Mouse (Mus musculus) liver, embryonic 11.5 days (tissue): ENCODE data around the gene Nudt4. TPM values are rescaled to one million over a fixed set of nuclear protein-coding genes. Genes with fewer than 3 reads are reported as not detected.
"Not testable (repeated sequence)": the region's sequence is repeated elsewhere in the genome, so short reads cannot be mapped to it uniquely, and the experiment has no call there.

Experiments
- ATAC-seq: fragments of 200-750 bp; cut with Nextera tagmentation; replicated peaks from 2 replicates; pipeline ENCODE4 v1.8.0; 2017; ENCODE audit warnings: moderate number of reproducible peaks, mild to moderate bottlenecking, moderate TSS enrichment, moderate library complexity; ENCODE audit not compliant: low FRiP score
- DNase-seq: peaks from one replicate; pipeline ENCODE4 v3.0.0-alpha.2; 2017; ENCODE audit warnings: low spot score
- H3K27ac ChIP-seq: fragments of 300-500 bp; sonication (generic); 2 replicates; pipeline ENCODE4 v1.5.1; 2014; ENCODE audit warnings: mild to moderate bottlenecking, low read depth, low read length, control low read depth
- H3K27me3 ChIP-seq: fragments of 300-500 bp; sonication (generic); replicated peaks from 2 replicates; pipeline ENCODE4 v1.6.1; 2014; ENCODE audit warnings: low read length, mixed read lengths; ENCODE audit not compliant: control insufficient read depth, insufficient read depth
- H3K36me3 ChIP-seq: fragments of 300-500 bp; sonication (generic); 2 replicates; pipeline ENCODE4 v1.6.1; 2014; ENCODE audit warnings: mild to moderate bottlenecking, low read length, moderate library complexity, mixed read lengths; ENCODE audit not compliant: control insufficient read depth, insufficient read depth
- H3K4me1 ChIP-seq: fragments of 300-500 bp; sonication (generic); replicated peaks from 2 replicates; pipeline ENCODE4 v1.6.1; 2014; ENCODE audit warnings: low read length, mixed read lengths; ENCODE audit not compliant: control insufficient read depth, insufficient read depth
- H3K4me2 ChIP-seq: fragments of 300-500 bp; sonication (generic); 2 replicates; pipeline ENCODE4 v1.6.1; 2014; ENCODE audit warnings: mild to moderate bottlenecking, control low read depth, moderate library complexity
- H3K4me3 ChIP-seq: fragments of 300-500 bp; sonication (generic); 2 replicates; pipeline ENCODE4 v1.5.1; 2014; ENCODE audit warnings: low read depth, low read length, control low read depth
- H3K9ac ChIP-seq: fragments of 300-500 bp; sonication (generic); 2 replicates; pipeline ENCODE4 v1.6.1; 2014; ENCODE audit warnings: low read depth, low read length, control low read depth
- H3K9me3 ChIP-seq: fragments of 300-500 bp; sonication (generic); 2 replicates; pipeline ENCODE4 v1.6.1; 2016; ENCODE audit warnings: low read length, inconsistent platforms, mixed read lengths; ENCODE audit not compliant: control insufficient read depth
- WGBS: fragments of 180-500 bp; shearing (Covaris S2); extraction: QIAGEN DNeasy Blood & Tissue Kit; methylation state at CpG from one replicate; pipeline ENCODE4 v1.1.7; 2014; 5-methylcytosine and 5-hydroxymethylcytosine counted together
- polyA plus RNA-seq: library from polyadenylated mRNA; unstranded; fragments of >200 nt; fragmentation: Nextera tagmentation; extraction: Ambion mirVana; gene quantifications from 2 replicates; pipeline ENCODE4 v1.2.1, GENCODE M21; 2014

Nudt4 gene
- polyA plus RNA-seq, 1 experiment from 2014 or later, result 95.8 TPM

DNA sequence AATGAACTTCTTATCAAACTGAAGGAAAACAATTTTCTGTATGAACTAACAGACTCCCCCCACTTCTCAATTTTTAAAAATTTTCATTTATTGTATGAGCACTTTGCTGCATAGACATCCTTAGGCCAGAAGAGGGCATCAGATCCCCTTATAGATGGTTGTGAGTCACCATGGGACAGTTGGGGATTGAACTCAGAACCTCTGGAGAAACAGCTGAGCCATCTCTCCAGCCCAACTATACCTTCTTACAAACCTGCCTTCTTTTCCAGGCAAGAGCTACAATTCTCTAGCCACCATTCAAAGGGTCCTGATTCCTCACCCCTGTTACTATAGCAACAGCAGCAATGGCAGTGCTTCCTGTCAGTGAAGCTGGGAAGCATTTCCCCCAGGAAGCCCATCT, 12.2 kb downstream of the Nudt4 start:
- no peak for ATAC-seq
- peaks cover 12% of the 10 kb centered on the region; the same call in 1 of the 2 replicates for H3K36me3 ChIP-seq
- H3K4me3 ChIP-seq, result no peak overlapping the region
- H3K9ac ChIP-seq, result no peak overlapping the region
- no peaks in the 10 kb centered on the region for H3K9me3 ChIP-seq
- H3K4me2 ChIP-seq, result no peak overlapping the region
- no peak overlapping the region for H3K27ac ChIP-seq
- no peak for DNase-seq
- H3K27me3 ChIP-seq, result no peaks in the 10 kb centered on the region
- no peaks in the 10 kb centered on the region for H3K4me1 ChIP-seq

DNA sequence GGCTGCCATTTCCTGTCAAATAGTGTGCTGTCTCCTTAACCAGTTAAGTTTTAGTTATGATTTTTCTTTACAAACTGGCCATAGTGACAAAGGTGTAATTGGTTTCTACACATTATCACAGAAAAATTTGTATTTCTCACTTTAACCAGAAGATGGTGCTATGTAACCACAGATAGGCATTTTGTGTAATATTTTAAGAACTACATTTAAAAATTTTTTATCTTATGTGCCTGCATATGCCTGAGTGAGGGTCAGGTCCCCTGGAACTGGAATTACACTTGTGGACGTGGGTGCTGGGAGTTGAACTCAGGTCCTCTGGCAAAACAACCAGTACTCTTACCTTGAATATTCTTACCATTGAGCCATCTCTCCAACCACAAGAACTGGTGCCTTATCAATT, 13.4 kb downstream of the Nudt4 start:
- no peak for DNase-seq
- no peak overlapping the region for H3K4me2 ChIP-seq

DNA sequence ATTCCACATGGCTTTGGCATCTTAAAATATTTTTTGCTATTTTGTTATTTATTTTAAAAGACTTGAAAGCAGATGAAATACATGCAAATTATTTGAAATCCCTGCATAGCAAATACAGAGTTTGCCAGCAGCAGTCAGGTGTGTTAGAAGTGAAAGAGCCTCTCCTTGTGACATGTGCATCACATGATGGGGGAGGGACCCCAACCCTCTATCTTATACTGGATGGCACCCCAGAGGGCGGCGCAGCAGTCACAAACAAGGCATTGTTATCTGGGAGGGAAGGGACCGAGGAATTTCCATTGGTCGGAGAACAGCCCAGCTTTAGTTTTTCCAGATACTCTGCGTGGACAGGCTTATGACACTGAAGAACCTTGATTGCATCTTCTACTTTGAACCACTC, 14.9 kb downstream of the Nudt4 start:
- not testable (repeated sequence) for H3K4me3 ChIP-seq, H3K27ac ChIP-seq, H3K4me1 ChIP-seq, H3K4me2 ChIP-seq, ATAC-seq, H3K27me3 ChIP-seq, H3K9me3 ChIP-seq, DNase-seq, H3K9ac ChIP-seq
- peaks cover 23% of the 10 kb centered on the region; the same call in 1 of the 2 replicates for H3K36me3 ChIP-seq
- 83% methylated on average over 5 of the region's 5 CpGs for WGBS

More for the DNA sequence above, 13.4 kb downstream of the Nudt4 start:
- Histone ChIP-seq H3K27me3 (no peaks in the 10 kb centered on the region), H3K4me3 (no peak overlapping the region), H3K36me3 (peaks cover 18% of the 10 kb centered on the region; the same call in 1 of the 2 replicates), H3K27ac (no peak overlapping the region), H3K9ac (no peak overlapping the region), H3K4me1 (no peaks in the 10 kb centered on the region), H3K9me3 (no peaks in the 10 kb centered on the region)
- ATAC-seq, result no peak
- WGBS, result 69% methylated on average over 1 of the region's 1 CpGs

DNA sequence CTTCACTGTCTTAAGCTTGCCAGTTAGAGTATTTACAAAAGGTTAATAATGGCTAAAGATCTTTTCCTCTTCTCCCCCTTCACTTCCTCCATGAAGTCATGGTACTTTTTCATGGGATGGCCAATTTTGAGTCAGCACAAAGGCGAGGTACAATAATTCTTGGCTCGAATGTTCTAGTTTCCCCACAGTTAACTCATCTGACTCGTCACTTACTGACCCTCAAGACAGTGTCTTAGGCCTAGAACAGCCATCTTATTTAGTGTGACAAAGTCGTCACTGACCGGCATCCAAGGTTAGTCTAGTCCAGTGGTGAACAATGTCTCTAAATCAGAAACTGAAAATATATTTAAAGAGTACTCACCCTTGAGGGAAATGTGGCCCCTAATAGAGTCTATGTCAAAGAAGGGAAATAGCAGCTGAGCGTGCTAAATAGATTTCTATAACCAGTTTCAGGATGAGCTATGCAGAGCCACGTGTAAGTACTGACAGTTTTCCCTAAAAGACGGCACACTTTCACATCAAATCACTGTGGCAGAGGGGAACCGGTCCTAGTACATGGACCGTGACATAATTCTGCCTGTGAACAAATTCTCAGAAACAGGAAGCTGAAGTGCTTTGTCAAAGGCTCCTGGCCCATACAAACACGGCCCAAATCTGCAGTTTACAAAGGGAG, 15.7 kb downstream of the Nudt4 start:
- WGBS, result 84% methylated on average over 11 of the region's 11 CpGs
- Histone ChIP-seq H3K36me3 (peaks cover 23% of the 10 kb centered on the region; the same call in 1 of the 2 replicates), H3K27ac (no peak overlapping the region), H3K9me3 (no peaks in the 10 kb centered on the region), H3K4me2 (no peak overlapping the region), H3K27me3 (no peaks in the 10 kb centered on the region), H3K4me1 (no peaks in the 10 kb centered on the region), H3K9ac (no peak overlapping the region), H3K4me3 (no peak overlapping the region)
- ATAC-seq (no peak), DNase-seq (no peak)

DNA sequence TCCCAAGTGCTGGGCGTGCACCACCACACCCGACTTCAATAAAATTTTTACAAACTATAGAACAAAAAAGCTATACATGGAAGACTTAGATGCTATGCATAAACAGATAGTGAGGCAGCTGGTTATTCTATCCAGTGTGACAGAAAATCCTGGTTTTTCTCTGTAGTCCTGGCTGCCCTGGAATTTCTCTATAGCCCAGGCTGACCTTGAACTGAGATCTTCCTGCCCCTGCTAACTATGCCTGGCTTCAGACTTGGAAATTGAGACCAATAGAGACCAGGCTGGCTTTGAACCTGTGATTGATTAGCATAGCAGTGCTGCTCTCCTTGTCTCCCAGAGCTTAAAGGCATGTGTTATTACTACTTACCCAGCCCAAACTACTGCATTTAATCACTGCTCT, 17.8 kb downstream of the Nudt4 start:
- DNase-seq (no peak), ATAC-seq (no peak)
- Histone ChIP-seq H3K27me3 (no peaks in the 10 kb centered on the region), H3K36me3 (peaks cover 23% of the 10 kb centered on the region; the same call in 1 of the 2 replicates), H3K4me1 (no peaks in the 10 kb centered on the region), H3K4me2 (no peak overlapping the region), H3K27ac (no peak overlapping the region), H3K4me3 (no peak overlapping the region), H3K9ac (no peak overlapping the region), H3K9me3 (no peaks in the 10 kb centered on the region)
- 89% methylated on average over 2 of the region's 2 CpGs for WGBS

DNA sequence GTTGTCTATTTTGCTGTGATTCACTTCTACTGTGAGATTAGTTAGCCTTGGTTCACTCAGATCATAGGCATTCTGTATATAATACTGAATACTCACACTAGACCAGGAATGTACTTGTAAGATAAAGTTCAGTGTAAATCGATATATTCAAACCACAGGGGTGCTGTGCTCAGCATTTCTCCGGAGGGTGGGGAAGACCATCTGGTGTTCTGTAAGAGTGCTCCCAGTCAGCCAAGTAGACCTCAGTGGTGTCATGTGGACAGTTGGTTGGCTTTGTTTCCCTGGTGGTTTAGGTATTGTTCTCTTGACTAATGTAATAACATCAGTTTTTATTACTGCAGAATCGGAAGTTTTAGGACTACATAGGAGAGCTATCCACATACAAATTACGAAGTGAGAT, 18.9 kb downstream of the Nudt4 start:
- no peak overlapping the region for H3K9ac ChIP-seq
- H3K4me1 ChIP-seq, result no peaks in the 10 kb centered on the region
- ATAC-seq (no peak), DNase-seq (no peak)
- no peak overlapping the region for H3K27ac ChIP-seq
- 81% methylated on average over 4 of the region's 4 CpGs for WGBS
- no peak overlapping the region for H3K4me3 ChIP-seq
- H3K36me3 ChIP-seq, result peaks cover 15% of the 10 kb centered on the region; the same call in 1 of the 2 replicates
- H3K27me3 ChIP-seq, result no peaks in the 10 kb centered on the region
- no peaks in the 10 kb centered on the region for H3K9me3 ChIP-seq
- H3K4me2 ChIP-seq, result no peak overlapping the region

DNA sequence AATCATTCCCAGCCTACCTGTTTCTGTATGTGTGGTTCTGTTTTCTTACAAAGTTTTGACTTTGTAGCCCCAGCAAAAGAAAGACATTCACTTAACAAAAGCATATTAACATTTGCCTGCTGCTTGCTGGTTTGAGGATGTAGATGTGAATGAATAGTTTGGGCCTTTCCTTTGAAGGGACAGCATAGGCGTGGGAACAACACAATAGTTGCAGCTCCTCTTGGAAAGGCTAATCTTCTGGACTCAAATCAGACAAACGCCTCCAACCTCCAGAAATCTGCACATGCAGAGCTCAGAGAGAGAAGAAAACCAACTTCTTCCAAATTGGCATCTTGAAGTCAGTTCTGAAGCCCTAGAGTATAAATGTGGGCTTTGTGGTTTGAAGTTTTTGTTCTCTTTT, 19.3 kb downstream of the Nudt4 start:
- Histone ChIP-seq H3K27me3 (no peaks in the 10 kb centered on the region), H3K36me3 (peaks cover 13% of the 10 kb centered on the region; the same call in 1 of the 2 replicates), H3K4me2 (no peak overlapping the region), H3K9me3 (no peaks in the 10 kb centered on the region), H3K9ac (no peak overlapping the region), H3K27ac (no peak overlapping the region), H3K4me1 (no peaks in the 10 kb centered on the region), H3K4me3 (no peak overlapping the region)
- DNase-seq, result no peak
- ATAC-seq, result no peak
- 85% methylated on average over 2 of the region's 2 CpGs for WGBS

DNA sequence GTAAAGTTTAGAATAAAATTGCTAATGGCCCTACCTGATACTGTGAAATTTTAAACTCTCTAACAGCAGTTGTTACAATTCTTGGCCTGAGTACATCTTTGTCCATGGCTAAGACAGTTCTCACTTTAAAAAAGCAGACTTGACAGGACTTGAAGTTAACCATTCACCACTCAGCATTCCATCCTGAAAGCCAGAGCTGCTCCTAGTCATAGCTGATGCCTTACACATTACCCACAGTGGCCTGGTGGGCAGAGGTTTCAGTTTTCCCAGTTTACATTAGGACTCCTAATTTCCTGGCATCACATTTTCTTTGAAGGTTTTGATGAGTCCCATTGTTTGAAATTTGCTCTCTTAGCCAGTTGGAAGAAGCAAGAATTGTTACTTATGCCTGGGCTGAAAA, 19.9 kb downstream of the Nudt4 start:
- H3K9me3 ChIP-seq, result no peaks in the 10 kb centered on the region
- no peaks in the 10 kb centered on the region for H3K27me3 ChIP-seq
- no peaks in the 10 kb centered on the region for H3K4me1 ChIP-seq
- no peak overlapping the region for H3K9ac ChIP-seq
- DNase-seq, result no peak
- no peak overlapping the region for H3K4me3 ChIP-seq
- H3K27ac ChIP-seq, result no peak overlapping the region
- peaks cover 13% of the 10 kb centered on the region; the same call in 1 of the 2 replicates for H3K36me3 ChIP-seq
- ATAC-seq, result no peak
- no peak overlapping the region for H3K4me2 ChIP-seq

DNA sequence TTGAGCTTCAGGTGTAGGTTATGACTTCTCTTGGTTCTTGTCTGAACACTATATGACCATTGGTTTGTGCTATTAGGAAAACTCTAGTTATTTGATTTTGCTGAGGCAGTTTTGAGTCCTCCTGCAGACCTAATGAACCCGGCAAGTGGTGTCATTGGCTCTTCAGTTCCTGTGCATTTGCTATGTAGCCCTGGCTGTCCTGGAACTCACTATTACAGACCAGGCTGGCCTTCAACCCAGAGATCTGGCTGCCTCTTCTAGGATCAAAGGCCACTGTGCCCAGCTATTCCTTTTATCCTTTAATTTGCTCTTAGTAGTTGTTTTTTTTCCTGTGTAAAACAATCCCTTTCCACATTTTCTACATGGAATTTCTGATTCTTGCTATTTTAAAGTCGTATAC, 20.6 kb downstream of the Nudt4 start:
- no peak overlapping the region for H3K4me3 ChIP-seq
- ATAC-seq (no peak), DNase-seq (no peak)
- H3K36me3 ChIP-seq, result peaks cover 11% of the 10 kb centered on the region; the same call in 1 of the 2 replicates
- H3K9me3 ChIP-seq, result no peaks in the 10 kb centered on the region
- no peaks in the 10 kb centered on the region for H3K27me3 ChIP-seq
- H3K9ac ChIP-seq, result no peak overlapping the region
- 89% methylated on average over 2 of the region's 2 CpGs for WGBS
- H3K4me1 ChIP-seq, result peaks cover 2% of the 10 kb centered on the region; the same call in 1 of the 2 replicates
- H3K27ac ChIP-seq, result no peak overlapping the region
- H3K4me2 ChIP-seq, result no peak overlapping the region
